Mouse (Mus musculus) testis, adult 2 months (tissue): ENCODE measurements around the gene Ech1.

Experiments used
- CTCF ChIP-seq: fragments of 200-500 bp; IDR thresholded peaks from 2 replicates; pipeline ENCODE4 v1.5.1; 2012; ENCODE audit warnings: low read depth, mild to moderate bottlenecking, inconsistent platforms, low read length, moderate library complexity; ENCODE audit not compliant: control insufficient read depth, insufficient read depth, insufficient replicate concordance
- POLR2A ChIP-seq: fragments of 200-500 bp; IDR thresholded peaks from 2 replicates; pipeline ENCODE4 v1.6.1; 2012; ENCODE audit warnings: low read depth, mild to moderate bottlenecking, inconsistent platforms, low read length, moderate library complexity; ENCODE audit not compliant: control insufficient read depth

- TF ChIP-seq CTCF (no peak), POLR2A (no peak)
These were observed 52.8 kb downstream of the Ech1 start for GRCm38 (mm10) chr7:28877856-28878255.
